Mouse (Mus musculus) spleen, postnatal 4 days (tissue): ENCODE data around the gene Cidec.

Experiments used
- DNase-seq, 2 experiments: peaks; one replicate each; pipeline ENCODE4 v3.0.0; 2022; ENCODE audit warnings: low spot score in 2 of 2

Gene Cidec

GRCm38 (mm10) chr6:113444207-113444965 lies 8.8 kb upstream of the Cidec start:
- no peak for DNase-seq

GRCm38 (mm10) chr6:113443091-113443490 lies 7.5 kb upstream of the Cidec start:
- DNase-seq = no peak

- peak; percentile 91 to 96 for DNase-seq
These were observed 7.0 kb upstream of the Cidec start, which contains the start of gene Jagn1 for GRCm38 (mm10) chr6:113442442-113443090. Gene Jagn1, plus strand, starts transcription at chr6:113442569.

GRCm38 (mm10) chr6:113442087-113442441 lies 6.5 kb upstream of the Cidec start:
- DNase-seq = no peak

GRCm38 (mm10) chr6:113441147-113441680 lies 5.7 kb upstream of the Cidec start:
- peak; percentile 77 to 88 for DNase-seq

GRCm38 (mm10) chr6:113440686-113441085 lies 5.1 kb upstream of the Cidec start:
- no peak for DNase-seq

- DNase-seq = no peak
These were observed 3.3 kb upstream of the Cidec start for GRCm38 (mm10) chr6:113438721-113439430.

DNA sequence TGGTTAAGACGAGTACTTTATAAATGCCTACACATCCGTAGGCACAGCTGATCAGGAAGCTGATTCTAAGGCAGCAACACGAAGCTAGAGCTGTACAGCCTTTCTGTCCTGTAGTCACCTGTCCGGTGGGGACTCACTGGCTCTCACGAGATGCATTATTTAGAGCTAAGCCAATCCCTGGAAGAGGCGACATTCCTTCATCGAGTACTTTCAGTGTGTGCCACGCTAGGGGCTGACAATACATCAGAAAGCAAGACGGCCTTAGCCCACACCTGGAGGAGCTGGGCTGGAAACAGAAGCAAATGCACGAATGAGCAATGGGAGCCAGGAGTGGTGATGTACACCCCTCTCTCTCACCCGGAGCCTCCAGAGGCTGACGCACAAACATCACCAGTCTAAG lies 1.6 kb upstream of the Cidec start:
- no peak for DNase-seq

- no peak for DNase-seq
These were observed 869 bp downstream of the Cidec start for GRCm38 (mm10) chr6:113434691-113435090.

DNA sequence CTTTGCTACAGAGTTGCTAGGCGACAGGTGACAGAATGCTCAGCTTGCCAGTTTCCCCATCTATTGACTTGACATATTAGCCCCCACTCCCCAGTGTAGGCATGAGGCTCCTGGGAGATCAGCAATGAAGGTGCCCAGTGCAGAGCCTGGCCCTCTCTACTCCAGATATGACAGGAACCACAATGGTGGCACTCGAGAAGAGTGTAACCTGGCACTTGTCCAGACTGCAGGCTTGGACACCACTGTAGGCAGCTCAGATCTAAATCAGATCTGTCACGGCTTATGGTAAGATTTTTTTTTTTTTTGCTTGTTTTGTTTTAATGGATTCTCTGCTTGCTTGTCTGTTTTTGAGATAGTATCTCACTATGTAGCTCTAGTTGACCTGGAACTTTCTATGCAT lies 1.9 kb downstream of the Cidec start:
- no peak for DNase-seq

GRCm38 (mm10) chr6:113431801-113432200 lies 3.8 kb downstream of the Cidec start:
- DNase-seq = no peak

GRCm38 (mm10) chr6:113430846-113431245 lies 4.7 kb downstream of the Cidec start:
- no peak for DNase-seq

- no peak for DNase-seq
These were observed 5.6 kb downstream of the Cidec start for GRCm38 (mm10) chr6:113429965-113430364.

GRCm38 (mm10) chr6:113428006-113428405 lies 7.6 kb downstream of the Cidec start:
- no peak for DNase-seq

DNA sequence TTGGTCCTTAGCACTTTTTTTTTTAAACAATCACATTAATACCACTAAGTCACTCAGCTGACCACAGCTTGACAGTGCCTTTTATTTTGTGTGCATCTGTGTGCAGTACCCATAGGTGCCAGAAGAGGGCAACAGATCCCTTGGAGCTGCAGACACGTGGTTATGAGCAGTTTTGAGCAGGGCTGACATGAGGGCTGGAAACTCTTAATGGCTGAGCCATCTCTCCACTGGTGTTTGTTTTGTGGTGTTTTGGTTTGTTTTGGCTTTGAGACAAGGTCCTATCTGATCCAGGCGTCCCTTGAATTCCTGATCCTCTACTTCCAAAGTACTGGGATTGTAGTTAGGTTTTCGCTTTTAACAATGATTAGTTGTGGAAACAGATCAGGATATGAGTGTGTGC lies 8.2 kb downstream of the Cidec start:
- DNase-seq = peak; percentile 59 to 82

DNA sequence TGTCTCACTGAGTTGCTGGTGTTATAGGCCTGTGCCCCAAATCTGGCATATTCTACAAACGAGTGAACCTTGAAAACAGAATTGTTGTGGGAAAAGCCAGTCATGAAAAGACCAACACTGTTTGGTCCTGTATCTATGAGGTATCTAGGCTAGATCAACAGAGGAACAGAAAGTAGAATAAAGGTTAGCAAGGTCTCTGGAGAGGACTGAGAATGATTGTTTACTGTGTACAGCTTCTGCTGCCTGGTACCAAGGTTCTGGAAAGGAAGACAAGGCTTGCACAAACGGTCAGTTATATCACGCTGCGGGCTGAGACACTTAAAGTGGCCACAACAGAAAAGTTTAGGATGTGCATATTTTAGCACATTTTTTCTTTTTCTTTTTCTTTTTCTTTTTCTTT lies 8.9 kb downstream of the Cidec start:
- no peak for DNase-seq

- no peak for DNase-seq
These were observed 11.4 kb downstream of the Cidec start for GRCm38 (mm10) chr6:113424187-113424586.

GRCm38 (mm10) chr6:113423000-113423399 lies 12.6 kb downstream of the Cidec start:
- no peak for DNase-seq

- DNase-seq = peak; percentile 99 to 100
These were observed 16.4 kb downstream of the Cidec start, which contains the start of gene Rpusd3 for GRCm38 (mm10) chr6:113419199-113419587. Gene Rpusd3, minus strand, starts transcription at chr6:113419340.

DNA sequence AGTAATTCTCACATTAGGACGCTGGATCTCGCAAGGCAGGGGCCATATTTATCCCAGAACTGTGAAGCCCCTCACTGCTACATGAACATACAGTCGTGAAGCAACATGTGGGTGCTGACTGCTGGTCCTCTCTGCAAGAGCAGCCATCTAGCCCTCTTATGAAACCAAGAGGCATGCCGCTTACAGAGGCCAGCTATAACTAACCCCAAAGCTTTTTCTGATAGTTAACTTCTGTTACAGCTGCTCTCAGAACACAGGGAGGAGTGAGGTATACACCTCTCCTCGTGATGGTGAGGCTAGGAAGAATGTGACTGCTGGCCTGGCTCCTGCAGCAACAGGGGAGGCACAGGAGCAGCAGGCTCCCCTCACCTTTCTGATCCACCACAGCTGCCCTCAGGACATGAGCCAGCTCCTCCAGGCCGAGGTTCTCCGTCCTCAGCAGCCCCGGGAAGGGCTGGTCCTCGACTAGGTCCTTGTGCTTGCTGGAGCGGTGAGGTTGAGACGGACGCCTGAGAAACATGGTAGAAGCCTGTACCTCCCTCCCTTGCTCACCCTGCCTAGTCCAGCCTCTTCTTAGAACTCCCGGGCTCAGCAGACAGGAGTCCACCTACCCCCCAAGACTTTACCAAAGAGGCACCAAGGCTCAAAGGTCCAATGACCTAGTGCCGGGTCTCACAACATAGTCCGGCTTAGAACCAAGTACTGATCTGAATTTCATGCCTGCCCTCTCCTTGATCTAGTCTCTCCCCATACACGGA lies 16.9 kb downstream of the Cidec start:
- DNase-seq = peak; percentile 28 to 72

- no peak for DNase-seq
These were observed 19.1 kb downstream of the Cidec start for GRCm38 (mm10) chr6:113416416-113416815.

DNA sequence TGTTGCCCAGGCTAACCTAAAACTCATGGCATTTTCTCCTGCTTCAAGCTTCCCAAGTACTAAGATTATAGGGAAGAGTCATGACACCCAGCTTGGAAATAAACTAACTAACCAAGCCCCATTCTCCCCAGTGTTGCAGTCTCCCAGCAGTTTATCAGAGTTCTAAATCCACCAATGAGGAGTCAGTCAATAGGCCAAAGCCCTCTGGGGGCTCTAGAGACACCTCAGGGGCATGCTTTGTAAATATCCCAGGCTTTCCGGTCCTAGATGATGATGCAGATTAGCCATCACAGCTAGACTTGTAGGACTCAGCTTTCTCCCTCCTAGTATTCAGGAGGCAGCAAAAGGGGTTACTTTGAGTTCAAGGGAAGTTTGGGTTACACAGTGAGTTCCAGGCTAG lies 25.6 kb downstream of the Cidec start:
- no peak for DNase-seq
